Mouse (Mus musculus): ENCODE data around the gene Cd2bp2. TPM values are rescaled to one million over a fixed set of nuclear protein-coding genes. Genes with fewer than 3 reads are reported as not detected.

The Cd2bp2 gene
- polyA plus RNA-seq, 1 experiment, result 27.8 TPM

DNA sequence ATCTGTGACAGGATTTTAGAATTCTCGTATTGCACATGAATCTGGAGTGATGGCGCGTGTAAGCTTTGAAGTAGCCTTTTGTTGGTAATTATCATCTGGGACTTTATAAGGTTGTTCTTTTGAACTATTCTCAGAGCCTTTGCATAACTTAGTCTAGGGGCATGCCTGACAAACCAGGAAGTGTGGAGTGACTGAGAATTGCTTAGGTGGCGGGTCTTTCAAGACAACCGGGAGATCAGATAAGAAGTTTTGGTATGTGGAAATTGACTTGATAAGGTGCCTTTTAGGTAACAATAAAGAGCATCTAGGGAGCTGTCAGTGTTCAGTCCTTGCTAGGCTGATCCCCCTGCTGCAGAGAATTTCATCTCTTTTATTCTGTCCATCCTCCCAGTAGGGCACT lies 29.3 kb downstream of the Cd2bp2 start:
- Histone ChIP-seq H3K27me3 (ENCODE audit: control insufficient read depth, insufficient read depth, low read length) (no peaks in the 10 kb centered on the region), H3K4me1 (ENCODE audit: control insufficient read depth, insufficient read depth, low read length) (no peaks in the 10 kb centered on the region), H3K4me3 (ENCODE audit: control insufficient read depth, low read depth, low read length) (no peak overlapping the region), H3K27ac (ENCODE audit: control insufficient read depth, insufficient read depth, low read depth, low read length) (no peak overlapping the region), H3K36me3 (ENCODE audit: control insufficient read depth, insufficient read depth, low read length) (no peaks in the 10 kb centered on the region)
- TF ChIP-seq CTCF (IDR thresholded peaks at IDR 0.05; ENCODE audit: control insufficient read depth, insufficient read depth, insufficient replicate concordance, low read depth, low read length) (no peak), POLR2A (IDR thresholded peaks at IDR 0.05; ENCODE audit: control insufficient read depth, low read depth, low read length) (no peak)

DNA sequence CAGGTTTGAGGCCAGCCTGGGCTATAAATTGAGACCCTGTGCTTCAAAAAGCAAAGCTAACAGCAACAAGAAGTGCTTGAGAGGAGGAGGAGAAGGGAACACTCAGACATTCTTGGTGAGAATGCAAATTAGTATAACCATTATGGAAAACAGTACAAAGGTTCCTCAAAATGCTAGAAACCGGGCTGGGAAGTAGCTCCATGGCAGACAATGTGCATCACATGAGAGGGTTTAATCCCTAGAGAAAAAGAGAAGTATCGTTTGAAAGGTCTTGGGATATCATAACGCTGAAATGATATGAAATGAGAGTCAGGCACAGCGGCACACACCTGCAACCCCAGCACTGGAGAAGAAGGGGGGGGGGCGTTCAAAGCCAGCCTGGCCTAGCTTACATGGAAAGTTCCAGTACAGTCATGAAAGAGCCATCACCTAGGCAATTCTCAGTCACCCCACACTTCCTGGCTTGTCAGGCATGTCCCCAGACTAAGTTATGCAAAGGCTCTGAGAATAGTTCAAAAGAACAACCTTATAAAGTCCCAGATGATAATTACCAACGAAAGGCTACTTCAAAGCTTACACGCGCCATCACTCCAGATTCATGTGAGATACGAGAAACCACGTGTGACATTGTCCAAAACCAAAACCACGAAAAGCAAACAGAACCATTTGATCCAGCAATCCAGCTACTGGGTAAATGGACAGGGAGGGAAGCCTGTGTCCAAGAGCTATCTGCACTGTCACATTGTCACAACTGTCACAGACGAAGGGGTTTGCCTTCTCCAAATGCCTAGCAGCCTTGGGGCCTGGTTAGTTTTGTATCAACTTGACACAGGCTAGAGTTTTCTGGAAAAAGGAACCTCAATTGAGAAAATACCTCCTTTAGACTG lies 30.0 kb downstream of the Cd2bp2 start:
- Histone ChIP-seq H3K4me1 (ENCODE audit: control insufficient read depth, insufficient read depth, low read length) (no peaks in the 10 kb centered on the region), H3K27me3 (ENCODE audit: control insufficient read depth, insufficient read depth, low read length) (no peaks in the 10 kb centered on the region), H3K4me3 (ENCODE audit: control insufficient read depth, low read depth, low read length) (no peak overlapping the region), H3K36me3 (ENCODE audit: control insufficient read depth, insufficient read depth, low read length) (no peaks in the 10 kb centered on the region), H3K27ac (ENCODE audit: control insufficient read depth, insufficient read depth, low read depth, low read length) (no peak overlapping the region)
- no peak for TF ChIP-seq POLR2A (IDR thresholded peaks at IDR 0.05; ENCODE audit: control insufficient read depth, low read depth, low read length)
- no peak for TF ChIP-seq CTCF (IDR thresholded peaks at IDR 0.05; ENCODE audit: control insufficient read depth, insufficient read depth, insufficient replicate concordance, low read depth, low read length)

DNA sequence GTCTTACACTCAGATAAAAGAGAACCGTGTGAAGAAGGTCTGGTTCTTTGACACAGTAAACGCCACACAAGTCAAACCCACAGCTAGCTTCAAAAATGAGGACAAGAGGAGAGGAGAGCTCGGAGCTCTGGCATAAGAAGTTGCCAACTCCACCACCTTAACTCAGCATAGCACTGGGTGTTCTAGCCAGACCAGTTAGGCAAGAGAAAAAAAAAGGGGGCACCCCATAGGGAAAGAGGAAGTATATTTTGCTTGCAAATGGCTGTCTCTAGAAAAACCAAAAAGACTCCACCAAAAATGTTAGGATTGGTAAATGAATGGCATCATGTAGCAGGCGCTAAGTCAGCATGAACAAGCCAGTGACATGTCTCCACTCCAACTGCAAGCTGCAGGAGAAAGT lies 31.8 kb downstream of the Cd2bp2 start:
- H3K36me3 ChIP-seq (ENCODE audit: control insufficient read depth, insufficient read depth, low read length), result no peaks in the 10 kb centered on the region
- H3K27ac ChIP-seq (ENCODE audit: control insufficient read depth, insufficient read depth, low read depth, low read length), result no peak overlapping the region
- no peak for TF ChIP-seq POLR2A (IDR thresholded peaks at IDR 0.05; ENCODE audit: control insufficient read depth, low read depth, low read length)
- no peak for TF ChIP-seq CTCF (IDR thresholded peaks at IDR 0.05; ENCODE audit: control insufficient read depth, insufficient read depth, insufficient replicate concordance, low read depth, low read length)
- H3K4me1 ChIP-seq (ENCODE audit: control insufficient read depth, insufficient read depth, low read length), result no peaks in the 10 kb centered on the region
- H3K27me3 ChIP-seq (ENCODE audit: control insufficient read depth, insufficient read depth, low read length), result no peaks in the 10 kb centered on the region
- H3K4me3 ChIP-seq (ENCODE audit: control insufficient read depth, low read depth, low read length), result no peak overlapping the region

DNA sequence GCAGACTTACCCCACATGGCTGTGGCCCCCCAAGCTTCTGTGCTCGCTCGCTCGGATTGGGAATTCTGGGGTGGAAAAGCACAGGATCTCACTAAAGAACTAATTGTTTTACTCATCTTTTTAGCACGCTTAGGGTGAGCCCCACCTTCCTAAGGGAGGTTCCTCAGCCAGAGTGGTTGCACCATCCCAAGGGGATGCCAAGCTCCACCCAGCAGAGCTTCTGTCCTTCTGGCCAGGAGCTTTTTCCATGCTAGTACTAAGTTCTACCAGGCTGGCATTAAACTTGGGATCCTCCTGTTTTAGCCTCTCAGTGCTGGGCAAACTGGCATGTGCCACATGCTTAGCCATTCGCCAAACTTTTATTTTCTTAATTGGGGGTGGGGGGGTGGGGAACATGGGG lies 33.3 kb downstream of the Cd2bp2 start:
- Histone ChIP-seq H3K4me3 (ENCODE audit: control insufficient read depth, low read depth, low read length) (no peak overlapping the region), H3K36me3 (ENCODE audit: control insufficient read depth, insufficient read depth, low read length) (no peaks in the 10 kb centered on the region), H3K4me1 (ENCODE audit: control insufficient read depth, insufficient read depth, low read length) (no peaks in the 10 kb centered on the region), H3K27me3 (ENCODE audit: control insufficient read depth, insufficient read depth, low read length) (no peaks in the 10 kb centered on the region), H3K27ac (ENCODE audit: control insufficient read depth, insufficient read depth, low read depth, low read length) (no peak overlapping the region)
- TF ChIP-seq POLR2A (IDR thresholded peaks at IDR 0.05; ENCODE audit: control insufficient read depth, low read depth, low read length) (no peak), CTCF (IDR thresholded peaks at IDR 0.05; ENCODE audit: control insufficient read depth, insufficient read depth, insufficient replicate concordance, low read depth, low read length) (no peak)

DNA sequence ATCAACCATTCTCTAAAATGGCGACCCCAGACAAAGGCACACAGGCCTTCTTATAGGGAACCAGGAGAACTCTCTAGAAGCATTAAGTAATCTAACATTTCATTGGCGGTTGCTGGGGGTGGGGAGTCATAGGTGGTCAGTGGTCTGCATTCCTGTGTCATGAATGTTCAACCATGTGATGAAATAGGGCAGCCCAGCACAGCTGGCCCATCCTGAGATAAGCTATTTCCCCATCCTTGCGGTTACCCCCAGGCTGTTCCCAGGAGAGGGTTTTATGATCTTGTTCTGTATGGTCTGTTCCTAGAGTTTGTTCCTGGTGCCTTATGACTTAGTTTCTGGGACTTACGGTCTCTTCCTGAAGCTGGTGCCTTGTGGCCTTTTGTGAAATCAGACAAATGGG lies 38.3 kb downstream of the Cd2bp2 start:
- Histone ChIP-seq H3K27me3 (ENCODE audit: control insufficient read depth, insufficient read depth, low read length) (no peaks in the 10 kb centered on the region), H3K27ac (ENCODE audit: control insufficient read depth, insufficient read depth, low read depth, low read length) (no peak overlapping the region), H3K4me3 (ENCODE audit: control insufficient read depth, low read depth, low read length) (no peak overlapping the region), H3K4me1 (ENCODE audit: control insufficient read depth, insufficient read depth, low read length) (no peaks in the 10 kb centered on the region), H3K36me3 (ENCODE audit: control insufficient read depth, insufficient read depth, low read length) (no peaks in the 10 kb centered on the region)
- TF ChIP-seq POLR2A (IDR thresholded peaks at IDR 0.05; ENCODE audit: control insufficient read depth, low read depth, low read length), result no peak
- no peak for TF ChIP-seq CTCF (IDR thresholded peaks at IDR 0.05; ENCODE audit: control insufficient read depth, insufficient read depth, insufficient replicate concordance, low read depth, low read length)

DNA sequence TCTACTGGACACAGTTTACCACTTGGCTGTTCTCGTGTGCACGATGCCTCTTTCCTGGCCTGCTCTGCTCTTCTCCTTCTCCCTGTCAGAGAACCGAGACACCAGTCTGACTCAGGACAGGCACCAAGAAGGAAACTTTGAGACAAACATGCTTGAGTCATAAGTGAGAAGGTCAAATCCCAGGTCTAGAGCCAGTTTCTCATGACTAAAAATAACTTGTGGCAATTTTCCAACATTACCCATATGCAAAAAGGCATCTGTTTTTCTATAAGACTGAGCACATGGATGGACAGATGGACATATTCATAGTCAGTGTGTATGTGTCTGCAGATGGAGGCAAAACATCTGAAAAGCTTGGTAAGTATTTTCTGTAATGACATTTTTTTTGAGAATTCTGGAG lies 42.4 kb downstream of the Cd2bp2 start:
- Histone ChIP-seq H3K4me1 (ENCODE audit: control insufficient read depth, insufficient read depth, low read length) (no peaks in the 10 kb centered on the region), H3K27ac (ENCODE audit: control insufficient read depth, insufficient read depth, low read depth, low read length) (no peak overlapping the region), H3K4me3 (ENCODE audit: control insufficient read depth, low read depth, low read length) (no peak overlapping the region), H3K36me3 (ENCODE audit: control insufficient read depth, insufficient read depth, low read length) (no peaks in the 10 kb centered on the region), H3K27me3 (ENCODE audit: control insufficient read depth, insufficient read depth, low read length) (no peaks in the 10 kb centered on the region)
- no peak for TF ChIP-seq POLR2A (IDR thresholded peaks at IDR 0.05; ENCODE audit: control insufficient read depth, low read depth, low read length)
- TF ChIP-seq CTCF (IDR thresholded peaks at IDR 0.05; ENCODE audit: control insufficient read depth, insufficient read depth, insufficient replicate concordance, low read depth, low read length), result no peak

DNA sequence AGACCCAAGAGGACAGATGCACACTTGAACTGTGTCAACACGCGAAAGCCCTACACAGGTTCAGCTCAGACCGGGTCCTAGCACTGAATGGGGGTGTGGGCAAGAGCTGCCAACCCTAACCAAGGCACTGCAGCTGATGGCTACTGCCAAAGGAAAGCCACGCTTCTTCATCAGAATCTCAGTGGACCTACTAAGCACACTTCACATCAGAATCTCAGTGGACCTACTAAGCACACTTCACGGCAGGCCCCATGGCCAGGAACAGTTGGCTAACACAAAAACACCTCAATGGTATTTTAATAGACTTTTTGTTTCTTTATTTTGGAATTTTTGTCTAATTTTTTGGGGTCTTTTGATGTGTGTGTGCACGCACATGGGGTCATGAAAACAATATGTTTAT lies 43.4 kb downstream of the Cd2bp2 start:
- H3K4me1 ChIP-seq (ENCODE audit: control insufficient read depth, insufficient read depth, low read length), result no peaks in the 10 kb centered on the region
- H3K4me3 ChIP-seq (ENCODE audit: control insufficient read depth, low read depth, low read length), result no peak overlapping the region
- no peak overlapping the region for H3K27ac ChIP-seq (ENCODE audit: control insufficient read depth, insufficient read depth, low read depth, low read length)
- H3K27me3 ChIP-seq (ENCODE audit: control insufficient read depth, insufficient read depth, low read length), result no peaks in the 10 kb centered on the region
- no peaks in the 10 kb centered on the region for H3K36me3 ChIP-seq (ENCODE audit: control insufficient read depth, insufficient read depth, low read length)
- TF ChIP-seq POLR2A (IDR thresholded peaks at IDR 0.05; ENCODE audit: control insufficient read depth, low read depth, low read length), result no peak
- TF ChIP-seq CTCF (IDR thresholded peaks at IDR 0.05; ENCODE audit: control insufficient read depth, insufficient read depth, insufficient replicate concordance, low read depth, low read length), result no peak
